Mouse (Mus musculus): ENCODE measurements at regions not wholly inside any gene's neighbourhood (a gene's known extent, or its start where the extent isn't known, plus 50 kb on each side); places are given as distances from the start of the nearest gene placed in this dataset.

DNA sequence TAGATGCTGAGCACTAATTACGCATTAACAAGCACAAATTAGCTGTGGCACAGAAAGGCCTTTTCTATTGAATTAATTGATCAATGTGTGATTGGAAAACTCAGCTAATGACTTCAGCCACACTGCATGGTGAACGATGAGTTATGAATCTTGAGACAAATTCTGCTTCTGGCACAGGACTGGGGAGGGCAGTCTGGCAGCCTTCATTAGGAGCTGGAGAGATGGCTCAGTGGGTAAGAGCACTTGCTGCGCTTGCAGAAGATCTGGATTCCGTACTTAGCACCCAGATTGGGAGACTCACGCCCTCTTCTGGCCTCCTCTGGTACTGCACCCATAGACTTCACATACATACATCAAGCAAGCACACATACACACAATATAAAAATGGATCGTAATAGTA lies 793.3 kb downstream of the Tmem132b start:
- TF ChIP-seq CTCF (IDR thresholded peaks at IDR 0.05) (peak; percentile 4; the same call in 1 of the 2 replicates), POLR2A (IDR thresholded peaks at IDR 0.05; ENCODE audit: insufficient read depth, low read depth, low read length) (no peak)

Data from heart, adult 2 months (tissue).